Mouse (Mus musculus): ENCODE measurements at regions not wholly inside any gene's neighbourhood (a gene's known extent, or its start where the extent isn't known, plus 50 kb on each side); places are given as distances from the start of the nearest gene placed in this dataset.

DNA sequence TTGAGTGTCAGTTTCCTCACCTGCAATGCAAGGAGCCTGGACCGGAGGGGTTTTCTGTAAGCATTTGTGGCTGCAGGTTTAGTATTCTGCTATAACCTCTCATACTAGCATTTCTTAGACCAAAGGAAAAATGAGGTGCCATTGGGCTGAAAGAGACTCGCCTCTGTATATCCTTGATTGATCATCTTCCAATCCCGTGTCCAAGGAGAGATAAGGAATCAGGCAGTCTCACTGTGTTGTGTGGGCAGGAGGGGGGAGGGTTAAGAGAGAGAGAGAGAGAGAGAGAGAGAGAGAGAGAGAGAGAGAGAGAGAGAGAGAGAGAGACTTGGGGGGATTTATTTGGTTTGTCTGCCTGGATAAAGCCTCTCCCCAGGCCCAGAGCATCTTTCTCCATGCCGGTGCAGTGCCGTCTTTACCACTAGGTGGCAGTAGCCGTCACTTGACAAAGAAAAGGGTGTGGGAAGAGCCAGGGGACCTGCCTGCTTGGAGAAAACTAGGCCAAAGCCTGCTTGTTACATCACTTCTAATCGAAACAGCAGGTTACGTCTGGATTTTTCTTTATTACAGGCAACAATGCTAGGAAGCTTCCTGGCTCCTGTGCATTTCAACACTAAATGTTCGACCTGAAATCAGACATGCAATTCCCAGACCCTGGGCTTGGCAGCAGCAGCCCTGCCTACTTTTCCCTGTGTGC is 56.1 kb upstream of the Ces5a start:
- peak; percentile 87 for DNase-seq

GRCm38 (mm10) chr8:93592302-93592651 is 56.6 kb upstream of the Ces5a start:
- DNase-seq, result no peak

DNA sequence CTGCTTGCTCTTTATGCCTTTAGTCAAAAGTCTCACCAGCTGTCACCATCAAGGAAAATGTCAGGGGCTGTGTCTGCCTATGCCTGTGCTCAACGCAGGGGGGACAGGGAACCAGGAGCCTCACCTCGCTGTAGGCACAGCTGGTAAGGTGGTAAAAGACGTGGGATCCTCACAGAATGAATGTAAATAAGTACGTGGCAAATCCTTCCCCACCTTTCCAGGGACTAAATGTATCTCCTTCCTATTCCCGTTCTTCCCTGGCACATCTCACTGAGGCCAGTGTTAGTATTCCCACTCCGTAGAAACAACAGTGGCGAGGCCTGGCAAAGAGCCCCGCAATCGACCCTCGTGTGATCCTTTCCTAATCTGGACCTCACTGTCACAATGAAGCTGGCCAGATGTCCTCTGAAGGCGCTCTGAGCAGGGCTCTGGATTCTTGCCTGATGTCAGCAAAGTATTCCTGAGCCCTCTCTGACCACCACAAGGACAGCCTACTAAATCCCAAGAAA is 63.0 kb upstream of the Ces5a start:
- DNase-seq, result no peak

DNA sequence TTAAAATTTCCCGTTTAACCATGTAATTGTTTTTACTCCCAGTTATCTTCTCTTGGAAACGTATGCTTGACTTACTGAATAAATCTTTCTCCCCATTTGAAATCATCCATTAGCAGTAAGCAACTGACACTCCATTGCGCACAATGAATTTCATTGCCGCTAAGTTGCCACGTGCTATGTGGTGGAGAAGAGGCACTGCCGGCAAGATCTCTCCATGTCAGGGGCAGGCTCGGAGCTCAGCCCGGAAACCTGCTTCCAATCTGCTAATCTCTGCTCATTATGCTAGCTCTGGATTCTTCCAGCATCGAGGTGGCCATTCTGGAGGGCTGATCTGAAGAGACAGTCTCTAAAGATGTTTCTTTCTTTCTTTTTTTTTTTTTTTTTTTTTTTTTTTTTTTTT is 63.7 kb upstream of the Ces5a start:
- DNase-seq, result no peak

DNA sequence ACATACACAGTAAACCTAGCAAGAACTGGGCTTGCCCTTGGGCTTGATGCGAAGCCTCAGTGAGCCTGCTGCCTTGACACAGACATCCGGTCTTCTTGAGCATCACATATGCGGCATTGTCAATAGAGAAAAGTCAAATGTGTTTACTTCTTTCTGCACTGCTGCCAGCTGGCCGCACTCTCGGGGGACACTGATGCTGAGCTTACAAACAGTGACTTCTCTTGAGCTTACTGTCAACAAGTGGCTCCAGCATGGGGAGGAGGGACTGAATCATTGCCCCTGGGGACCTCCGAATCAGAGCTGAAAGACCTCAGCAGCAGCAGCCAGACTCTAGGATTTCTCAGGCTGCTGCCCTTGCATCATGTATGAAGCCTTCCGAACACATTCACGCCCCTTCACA is 64.1 kb upstream of the Ces5a start:
- no peak for DNase-seq

- DNase-seq, result no peak
Observed at GRCm38 (mm10) chr8:93626807-93627526, 91.3 kb upstream of the Ces5a start.

- no peak for DNase-seq
Observed at GRCm38 (mm10) chr8:93627626-93628025, 92.0 kb upstream of the Ces5a start.

- peak; percentile 49 for DNase-seq
Observed at GRCm38 (mm10) chr8:93632896-93633295, 97.3 kb upstream of the Ces5a start.

- DNase-seq, result no peak
Observed at GRCm38 (mm10) chr8:93642770-93643169, 107.1 kb upstream of the Ces5a start.

DNA sequence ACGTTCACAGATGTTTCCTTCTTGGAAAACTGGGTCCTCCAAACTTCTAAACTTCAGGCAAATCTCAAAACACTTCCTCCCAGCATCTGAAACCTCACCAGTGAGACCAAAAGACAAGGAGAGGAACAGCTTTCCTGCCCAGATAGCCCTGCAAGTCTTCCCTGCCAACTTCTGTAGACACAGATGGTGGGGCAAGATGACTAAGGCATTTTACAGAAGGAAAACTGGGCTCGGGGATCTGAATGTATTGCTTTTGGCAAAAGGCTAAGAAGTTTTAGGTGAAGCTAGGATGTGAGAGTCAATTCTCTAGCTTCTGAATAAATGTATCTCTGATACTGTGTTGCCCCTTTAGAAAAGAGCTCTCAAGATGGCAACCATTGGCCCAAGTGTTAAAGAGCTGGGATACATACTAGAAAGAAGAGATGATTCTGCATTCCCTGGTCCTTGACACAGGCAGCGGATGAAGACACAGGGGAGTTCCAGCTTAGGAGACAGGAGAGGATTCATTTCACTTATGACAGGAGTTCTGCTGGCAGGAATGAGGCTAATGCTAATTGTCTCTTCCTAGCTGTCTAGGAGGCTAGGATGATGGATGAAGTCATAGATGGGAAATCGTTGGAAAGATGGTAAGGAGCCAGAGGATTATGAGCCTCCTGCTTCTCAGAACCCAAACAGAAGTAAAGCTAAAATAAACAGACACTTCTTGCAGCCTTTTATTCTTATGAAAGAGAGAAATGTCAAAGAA is 108.0 kb upstream of the Ces5a start:
- peak; percentile 53 for DNase-seq

GRCm38 (mm10) chr8:93653421-93653820 is 117.8 kb upstream of the Ces5a start:
- no peak for DNase-seq

- DNase-seq, result no peak
Observed at GRCm38 (mm10) chr8:93653913-93654705, 118.5 kb upstream of the Ces5a start.

DNA sequence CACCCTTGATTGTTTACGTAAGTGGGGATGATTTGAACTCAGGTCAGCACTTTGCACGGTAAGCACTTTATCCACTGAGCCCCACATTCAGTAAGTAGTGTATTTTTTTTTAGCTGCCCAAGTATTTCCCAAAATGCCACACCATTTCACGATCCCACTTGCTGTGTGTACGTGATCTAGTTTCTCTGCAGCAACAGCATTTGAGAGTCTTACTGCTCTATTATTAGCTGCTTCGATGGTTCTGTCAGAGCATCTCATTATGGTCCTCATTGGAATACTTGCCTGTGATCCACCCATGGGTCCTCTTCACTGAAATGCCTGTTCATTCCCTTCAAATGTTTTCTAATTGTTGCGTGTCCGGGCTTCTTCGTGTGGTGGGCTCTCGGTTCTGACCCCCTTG is 120.1 kb upstream of the Ces5a start:
- no peak for DNase-seq

DNA sequence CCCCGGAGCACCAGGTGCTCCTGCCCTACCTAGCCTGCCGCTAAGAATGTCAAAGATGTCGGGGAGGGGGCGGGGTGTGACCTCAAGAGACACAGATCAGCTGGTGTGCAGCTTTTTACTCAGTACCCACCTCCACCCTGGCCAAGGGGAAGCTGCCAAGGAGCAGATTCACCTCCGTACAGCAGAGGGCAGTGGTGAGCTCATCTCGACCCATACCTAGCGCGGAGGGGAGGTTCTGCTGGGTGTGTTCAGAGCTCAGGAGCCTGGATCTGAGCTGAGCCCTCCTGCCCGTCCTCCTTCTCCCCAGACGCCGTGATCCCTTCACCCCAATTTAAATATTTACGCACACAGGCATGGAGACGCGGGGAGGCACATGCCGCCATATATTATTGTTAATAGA is 126.1 kb upstream of the Ces5a start:
- peak; percentile 82 for DNase-seq

DNA sequence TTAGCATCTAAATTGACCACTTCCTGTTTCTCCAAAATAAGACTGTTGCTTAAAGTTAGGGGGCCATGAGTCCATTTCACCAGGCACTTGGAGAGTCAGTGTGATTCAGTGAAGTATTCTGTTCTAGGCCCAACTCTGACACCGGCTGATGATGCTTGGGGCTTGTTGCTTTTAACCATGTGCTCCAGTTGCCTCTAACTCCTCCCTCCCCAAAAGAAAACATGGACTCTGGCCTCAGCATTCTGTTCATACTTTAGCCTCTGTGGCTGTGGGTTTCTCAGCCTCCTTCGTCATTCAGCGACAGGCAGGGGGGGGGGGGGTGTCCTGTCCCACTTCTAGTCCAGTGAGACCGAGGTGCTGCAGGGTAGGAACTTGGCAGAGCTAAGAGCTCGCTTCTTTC is 126.6 kb upstream of the Ces5a start:
- DNase-seq, result no peak

DNA sequence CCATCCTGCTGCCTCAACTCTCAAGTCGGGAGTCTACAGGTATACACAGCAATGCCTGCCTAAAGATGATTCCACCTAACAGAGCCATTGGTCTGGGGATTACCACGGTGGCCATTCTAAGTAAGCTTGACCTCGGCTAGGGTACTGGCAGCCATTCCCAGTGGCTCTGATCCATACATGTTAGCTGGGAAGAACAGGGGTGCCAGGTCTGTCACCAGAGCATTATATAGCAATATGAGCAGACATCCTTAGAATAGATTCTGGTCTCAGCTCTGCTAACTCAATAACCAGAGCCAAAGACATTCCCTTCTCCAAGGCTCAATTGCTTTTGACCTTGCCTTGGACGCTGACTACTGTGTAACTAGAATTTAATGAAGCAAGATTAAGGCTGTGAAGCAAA is 128.2 kb upstream of the Ces5a start:
- DNase-seq, result no peak

DNA sequence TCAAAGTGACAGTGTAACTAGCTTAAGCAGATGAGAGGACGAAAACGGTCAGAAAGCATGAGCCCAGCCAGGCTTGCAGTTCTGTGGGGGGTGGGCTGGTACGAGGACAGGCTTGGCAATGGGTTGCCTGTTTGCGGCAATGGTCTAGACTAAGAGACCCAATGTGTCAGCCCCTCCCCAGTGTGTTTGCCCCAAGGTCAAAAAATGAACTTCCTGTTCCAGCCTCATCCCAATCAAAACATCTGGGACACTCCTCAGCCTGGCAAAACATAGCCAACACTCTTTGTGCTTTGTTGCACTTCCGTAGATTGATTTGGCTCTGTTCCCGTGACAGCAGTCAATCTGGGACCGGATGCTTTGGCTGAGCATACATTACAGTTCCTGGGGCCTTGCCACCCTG is 132.7 kb upstream of the Ces5a start:
- peak; percentile 38 for DNase-seq

DNA sequence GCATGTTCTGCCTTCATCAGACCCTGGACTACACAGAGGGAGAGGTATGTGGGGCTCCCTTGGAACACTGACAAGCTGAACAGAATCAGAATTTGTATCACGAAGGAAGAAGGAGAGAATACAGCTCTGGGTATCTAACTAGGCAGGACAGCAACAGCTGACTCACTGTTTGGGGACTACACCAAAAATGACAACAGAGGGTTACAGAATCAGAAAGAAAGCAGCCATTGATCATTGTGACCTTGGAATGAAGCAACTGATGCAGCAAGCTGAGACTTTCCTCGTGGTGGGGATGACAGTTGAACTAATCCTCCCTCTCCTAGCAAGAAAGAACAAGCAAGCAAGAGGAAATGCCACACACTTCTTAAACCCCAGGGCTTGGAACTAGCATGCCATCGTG is 135.0 kb upstream of the Gnao1 start:
- peak; percentile 59 for DNase-seq

GRCm38 (mm10) chr8:93683773-93684391 is 125.9 kb upstream of the Gnao1 start:
- no peak for DNase-seq

GRCm38 (mm10) chr8:93684392-93684791 is 125.4 kb upstream of the Gnao1 start:
- DNase-seq, result no peak

GRCm38 (mm10) chr8:93688845-93689244 is 120.9 kb upstream of the Gnao1 start:
- DNase-seq, result no peak

- DNase-seq, result no peak
Observed at GRCm38 (mm10) chr8:93689832-93690471, 119.8 kb upstream of the Gnao1 start.

Measured in layer of hippocampus, adult 9-11 months (tissue).